Mouse (Mus musculus) 3T3-L1 (cell line): ENCODE measurements around the gene Slc35c2.

Source experiments
- DNase-seq: peaks from one replicate; pipeline ENCODE4 v3.0.0-alpha.2; 2015; ENCODE audit warnings: low read depth, low spot score

Gene Slc35c2

DNA sequence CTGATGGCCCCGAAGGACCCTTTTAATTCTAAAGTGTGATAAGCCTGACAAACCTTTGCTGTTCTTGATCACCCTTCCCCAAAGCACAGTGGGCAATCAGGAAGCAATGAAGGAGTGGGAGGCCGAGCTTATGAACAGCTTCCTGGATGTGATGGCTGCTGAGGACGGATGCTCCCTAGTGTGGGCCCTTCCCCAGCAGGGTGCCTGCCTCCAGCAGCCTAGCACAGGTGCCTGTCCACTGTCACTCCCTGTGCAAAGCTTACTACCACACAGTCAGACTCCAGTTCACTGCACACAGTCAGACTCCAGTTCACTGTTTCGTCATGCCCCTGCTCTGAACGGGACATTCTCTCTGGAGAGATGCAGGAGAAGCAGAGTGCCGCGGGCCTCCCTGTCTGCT is 24.7 kb upstream of the Slc35c2 start:
- no peak for DNase-seq

GRCm38 (mm10) chr2:165311577-165311976 is 23.9 kb upstream of the Slc35c2 start:
- DNase-seq = no peak

DNA sequence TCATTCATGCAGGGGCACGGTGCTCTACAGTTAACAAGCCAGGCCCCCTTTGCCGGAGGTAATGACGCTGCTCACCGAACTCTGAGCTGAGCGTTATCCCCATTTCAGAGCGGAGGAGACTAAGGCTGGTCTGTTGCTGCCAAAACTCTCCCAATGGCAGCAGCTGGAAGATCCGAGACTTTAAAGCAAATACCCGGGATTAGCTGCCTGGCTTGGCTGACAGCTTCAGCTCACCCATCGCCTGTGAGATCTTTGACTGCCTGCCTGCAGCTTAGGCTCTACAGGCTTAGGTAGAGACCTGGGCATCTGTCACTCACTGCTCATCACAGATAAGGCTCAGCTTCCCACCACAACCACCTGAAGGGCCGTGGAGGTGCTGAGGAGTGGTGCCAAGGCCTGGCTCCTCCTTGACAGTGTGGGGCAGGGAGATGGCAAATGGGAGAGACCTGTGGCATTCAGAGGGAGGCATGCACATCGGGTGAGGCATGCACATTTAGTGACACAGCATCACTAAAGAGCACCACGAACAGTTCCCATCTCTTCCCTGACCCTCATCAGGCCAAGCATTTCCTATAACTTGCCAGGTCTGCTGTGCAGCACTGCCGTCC is 23.3 kb upstream of the Slc35c2 start:
- no peak for DNase-seq

DNA sequence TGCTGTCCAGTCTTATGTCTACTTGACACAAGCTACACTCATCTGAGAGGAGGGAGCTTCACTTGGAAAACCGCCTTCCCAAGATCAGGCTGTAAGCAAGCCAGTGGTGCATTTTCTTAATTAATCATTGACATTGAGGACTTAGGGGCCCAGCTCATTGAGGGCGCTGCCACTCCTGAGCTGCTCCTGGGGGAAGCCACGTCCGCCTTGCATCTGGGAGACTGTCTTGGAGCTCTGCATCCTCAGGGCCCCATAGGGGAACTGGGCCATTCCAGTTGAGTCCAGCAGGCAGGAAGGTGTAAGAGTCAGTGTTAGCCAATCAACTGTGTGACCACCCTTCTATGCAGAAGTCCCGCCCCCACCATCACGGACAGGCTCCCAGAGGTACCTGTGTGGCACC is 20.1 kb upstream of the Slc35c2 start:
- no peak for DNase-seq

- DNase-seq = no peak
Measured at GRCm38 (mm10) chr2:165305438-165305837, 17.8 kb upstream of the Slc35c2 start.

DNA sequence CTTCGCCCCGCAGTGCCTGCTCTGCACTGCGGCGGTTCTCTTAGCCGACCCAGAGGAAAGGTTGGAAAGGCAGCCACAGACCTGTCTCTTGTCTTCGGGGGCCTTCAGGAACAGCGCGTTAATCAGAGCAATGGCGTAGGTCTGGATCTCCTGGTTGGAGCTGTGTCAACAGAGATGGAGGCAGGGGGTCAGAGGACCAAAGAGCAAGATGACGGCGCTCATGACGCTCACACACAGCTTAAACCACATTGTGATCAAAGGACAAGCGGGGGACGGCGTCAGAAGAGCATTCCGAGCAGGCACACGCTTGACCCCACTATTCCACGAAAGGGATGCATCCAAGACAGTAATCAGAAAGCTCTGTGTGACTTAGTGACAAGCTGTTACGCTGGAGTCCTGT is 17.1 kb upstream of the Slc35c2 start:
- DNase-seq = no peak

- DNase-seq = no peak
Measured at GRCm38 (mm10) chr2:165303354-165304012, 15.8 kb upstream of the Slc35c2 start.

DNA sequence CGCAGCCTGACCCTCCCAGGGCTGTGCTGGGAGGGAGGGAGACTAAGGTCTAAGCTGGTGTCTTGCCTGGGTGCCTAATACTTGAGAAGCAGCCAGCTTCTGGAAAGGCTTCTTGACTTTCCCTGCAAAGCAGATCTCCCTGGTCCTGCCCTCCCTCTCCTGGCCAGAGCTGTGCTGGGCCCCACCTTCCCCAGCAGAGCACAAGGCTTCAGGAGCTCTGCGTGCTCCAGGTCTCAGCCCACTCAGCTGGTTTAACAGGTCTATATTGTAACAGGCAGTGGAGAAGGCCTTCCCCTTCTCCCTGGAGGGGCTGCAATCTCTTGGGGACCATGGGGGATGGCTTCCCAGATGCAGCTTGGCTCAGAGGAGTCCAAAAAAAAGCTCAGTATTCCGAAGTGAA is 13.7 kb upstream of the Slc35c2 start:
- DNase-seq = no peak

GRCm38 (mm10) chr2:165300885-165301284 is 13.2 kb upstream of the Slc35c2 start:
- no peak for DNase-seq

DNA sequence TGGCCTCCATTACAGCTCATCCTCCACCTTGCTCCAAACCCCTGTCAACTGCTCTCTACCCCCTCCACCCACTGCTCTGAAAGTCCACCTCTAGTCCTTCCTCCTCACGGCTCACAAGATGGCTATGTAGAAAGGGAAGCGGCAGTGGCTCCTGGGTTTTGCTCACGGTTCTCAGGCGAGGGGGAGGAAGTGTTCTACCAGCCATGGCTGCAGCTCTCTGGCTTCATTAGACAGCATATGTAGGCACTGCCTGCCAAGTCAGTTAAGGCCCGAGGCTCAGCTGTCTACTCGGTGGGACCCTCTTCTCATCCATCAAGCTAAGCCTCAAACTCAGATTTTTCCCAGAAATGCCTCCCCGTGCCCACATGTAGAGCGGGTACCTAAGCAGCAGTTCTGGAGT is 12.8 kb upstream of the Slc35c2 start:
- DNase-seq = no peak

- DNase-seq = no peak
Measured at GRCm38 (mm10) chr2:165297429-165297828, 9.8 kb upstream of the Slc35c2 start.

- DNase-seq = no peak
Measured at GRCm38 (mm10) chr2:165296571-165296970, 8.9 kb upstream of the Slc35c2 start.

- DNase-seq = peak; percentile 64
Measured at GRCm38 (mm10) chr2:165288315-165289031, 804 bp upstream of the Slc35c2 start.

DNA sequence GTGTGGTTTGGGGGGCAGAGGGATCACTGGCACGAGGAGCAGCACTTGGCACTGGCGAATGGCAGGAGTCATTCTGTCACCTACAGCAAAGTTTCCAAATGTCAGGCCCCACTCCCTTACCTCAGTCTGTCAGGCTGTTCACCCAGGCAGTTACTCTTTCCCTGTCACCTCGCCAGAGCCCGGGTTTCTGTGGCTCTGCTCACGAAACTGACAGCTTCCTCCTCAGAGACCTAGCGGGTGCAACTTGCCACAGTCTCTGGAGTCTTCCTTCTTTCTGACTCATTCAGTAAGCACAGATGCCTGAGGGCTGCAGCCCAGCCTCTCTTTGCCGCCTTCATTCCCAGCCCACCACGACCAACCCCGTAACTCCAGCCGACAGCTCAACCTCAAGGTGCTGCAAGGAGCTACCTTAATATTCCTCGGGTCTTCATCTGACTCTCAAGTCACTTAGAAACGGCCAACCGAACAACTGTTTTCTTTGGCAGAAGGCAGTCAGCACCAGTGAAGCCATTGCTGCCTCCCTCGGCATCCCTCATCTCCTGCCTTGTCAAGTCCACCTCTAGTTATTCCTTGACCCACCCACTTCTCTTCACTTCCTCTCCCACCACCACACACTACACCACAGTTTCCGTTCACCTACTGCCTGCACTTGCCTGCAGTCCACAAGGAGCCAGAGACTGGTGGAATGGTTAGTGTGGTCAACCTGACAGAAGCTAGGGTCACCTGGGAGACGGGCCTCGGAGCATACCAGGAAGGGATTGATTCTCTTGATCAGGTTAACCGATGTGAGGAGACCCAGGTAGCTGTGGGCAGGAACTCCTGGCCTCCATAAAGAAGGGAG is 1.1 kb downstream of the Slc35c2 start:
- DNase-seq = peak; percentile 76

DNA sequence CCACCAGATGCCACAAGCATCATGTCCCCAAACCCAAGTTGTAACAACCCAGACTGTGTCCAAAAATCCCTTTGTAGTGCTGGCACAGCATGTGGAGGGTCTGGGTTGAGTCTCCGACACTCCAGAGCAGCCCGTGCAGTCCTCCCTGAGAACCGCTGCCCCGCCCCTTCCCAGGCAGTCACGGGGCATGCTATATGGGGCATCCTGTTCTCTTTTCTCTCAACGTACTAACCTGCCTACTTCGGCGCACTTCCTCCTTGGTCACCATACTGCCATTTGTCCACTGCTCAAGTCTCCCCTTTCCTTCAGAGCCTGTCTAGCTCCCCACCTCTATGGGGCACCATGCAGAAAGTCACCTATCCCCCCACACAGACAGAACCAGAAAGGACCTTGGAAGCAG is 2.0 kb downstream of the Slc35c2 start:
- DNase-seq = no peak

DNA sequence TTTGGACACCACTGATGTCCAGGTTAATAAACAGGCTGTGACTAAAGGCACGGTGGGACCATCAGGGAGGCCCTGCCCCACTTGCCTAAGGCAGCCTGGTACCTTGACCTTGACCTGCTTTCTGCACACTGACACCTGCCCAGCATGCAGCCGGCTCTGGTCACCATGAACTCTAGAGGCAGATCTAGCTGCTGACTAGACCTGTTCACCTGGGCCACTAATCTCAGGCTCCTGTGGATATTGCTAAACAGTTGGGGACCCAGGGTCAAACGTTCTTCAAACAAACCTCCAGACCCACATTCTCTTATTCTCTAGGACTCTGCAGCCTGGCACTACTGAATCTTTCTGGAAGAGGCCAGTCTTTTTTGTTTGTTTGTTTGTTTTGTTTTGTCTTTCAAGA is 2.6 kb downstream of the Slc35c2 start:
- no peak for DNase-seq

DNA sequence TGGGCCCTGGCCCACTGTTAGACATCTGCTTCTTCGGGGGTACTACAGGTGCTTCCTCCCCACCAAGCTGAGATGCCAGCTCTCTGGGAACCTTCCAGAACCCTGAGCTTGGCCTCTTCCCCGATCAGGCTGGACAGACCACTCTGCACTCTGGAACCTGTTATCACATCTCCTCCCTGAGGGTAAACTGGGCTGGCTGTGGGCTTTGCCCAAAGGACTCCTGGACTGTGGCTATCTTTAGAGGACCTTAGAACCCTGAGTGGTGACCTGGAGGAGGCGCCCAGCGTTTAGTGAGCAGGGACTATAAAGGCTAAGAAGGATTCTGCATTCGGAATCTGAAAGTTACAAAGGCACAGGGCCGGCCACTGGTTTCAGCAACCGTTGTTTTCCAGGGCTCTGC is 3.3 kb downstream of the Slc35c2 start:
- no peak for DNase-seq

DNA sequence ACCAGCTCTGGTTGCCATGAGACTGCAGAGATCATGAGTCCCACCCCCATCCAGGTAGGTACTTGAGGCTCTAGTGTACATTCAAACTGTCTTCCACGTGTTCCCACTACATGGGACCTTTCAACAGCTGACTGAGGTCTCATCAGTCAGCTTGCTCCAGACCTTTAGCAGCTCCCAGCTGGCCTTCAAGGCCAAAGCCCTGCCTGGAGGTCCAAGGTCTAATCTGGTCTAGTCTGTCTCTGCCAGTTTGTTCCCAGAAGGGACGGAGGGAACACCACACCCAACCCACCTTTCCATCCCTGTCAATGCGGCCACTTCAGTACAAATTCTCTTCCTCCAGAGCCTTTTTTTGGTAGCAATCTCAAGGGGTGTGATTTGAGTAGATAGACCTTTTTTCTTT is 4.0 kb downstream of the Slc35c2 start:
- no peak for DNase-seq

- peak; percentile 28 for DNase-seq
Measured at GRCm38 (mm10) chr2:165281779-165282311, 5.8 kb downstream of the Slc35c2 start.

GRCm38 (mm10) chr2:165279351-165279750 is 8.3 kb downstream of the Slc35c2 start:
- DNase-seq = no peak

- no peak for DNase-seq
Measured at GRCm38 (mm10) chr2:165277188-165277740, 10.4 kb downstream of the Slc35c2 start.

GRCm38 (mm10) chr2:165275824-165276223 is 11.8 kb downstream of the Slc35c2 start:
- DNase-seq = peak; percentile 73
